Comparison of ENCODE assay signal across 22 mouse cellular contexts in genomic region chr8:103699016-103699520, GRCm38 (mm10).
DNase-seq lines count a peak whose midpoint lies in the region; ATAC-seq lines count a peak whose summit lies in the region.
"Had no signal": no experiment of that assay in that cellular context is flagged by ENCODE, and none has a peak within 500 bp of the region (broad histone marks: within the 10 kb centered on the region; RNA-seq: fewer than 3 reads in every experiment).

No protein-coding gene starts in this region.

- no peaks in the 10 kb centered on the region for H3K27me3 ChIP-seq in heart, embryonic 10.5 days (ENCODE audit: insufficient read depth, poor library complexity, severe bottlenecking)
- H3K27me3 ChIP-seq: heart, embryonic 13.5 days; hindbrain, embryonic 13.5 days; intestine, embryonic 15.5 days had no signal

- no peak overlapping the region for H3K27ac ChIP-seq in heart, embryonic 10.5 days
- H3K27ac ChIP-seq in brown adipose tissue, adult 24 weeks (replicated peaks; ENCODE audit: low read depth, low read length) = peak overlapping the region; percentile 46; the same call in 1 of the 2 replicates
- H3K27ac ChIP-seq: heart, embryonic 13.5 days; hindbrain, embryonic 13.5 days; intestine, embryonic 15.5 days had no signal

- WGBS in heart, embryonic 10.5 days = 76% methylated on average over 1 of the region's 1 CpGs

- no peak overlapping the region for H3K4me3 ChIP-seq in heart, embryonic 10.5 days
- H3K4me3 ChIP-seq in brown adipose tissue, adult 24 weeks (ENCODE audit: insufficient read depth, low read depth, low read length) = no peak overlapping the region
- H3K4me3 ChIP-seq: heart, embryonic 13.5 days; hindbrain, embryonic 13.5 days; intestine, embryonic 15.5 days had no signal

- H3K36me3 ChIP-seq in heart, embryonic 10.5 days = no peaks in the 10 kb centered on the region
- H3K36me3 ChIP-seq: heart, embryonic 13.5 days; hindbrain, embryonic 13.5 days; intestine, embryonic 15.5 days had no signal

- peak; percentile 25 to 64 for DNase-seq in heart, adult 18-20 months
- DNase-seq in heart, embryonic 10.5 days (ENCODE audit: low spot score) = no peak
- peak; percentile 3 to 5 for DNase-seq in heart, postnatal 36 days
- no peak for DNase-seq in heart, postnatal 4 days
- peak; percentile 72 for DNase-seq in adipocyte (ENCODE audit: low spot score)
- DNase-seq: adrenal gland, adult 8-10 months; adrenal gland, postnatal 25 days; cerebellum, adult 18-20 months; cerebellum, adult 9-10 months; cerebellum, postnatal 14 days; forebrain, postnatal 0 days; gastrocnemius, postnatal 25 days; kidney, adult 11 months; kidney, adult 8-10 months had no signal

- H3K4me1 ChIP-seq in heart, embryonic 10.5 days = no peaks in the 10 kb centered on the region
- H3K4me1 ChIP-seq in brown adipose tissue, adult 24 weeks (ENCODE audit: control insufficient read depth, insufficient read depth, insufficient read length, low read length) = no peaks in the 10 kb centered on the region
- H3K4me1 ChIP-seq: heart, embryonic 13.5 days; hindbrain, embryonic 13.5 days; intestine, embryonic 15.5 days had no signal

- ATAC-seq in erythroid progenitor cell, adult 5-6 weeks (replicated peaks; ENCODE audit: low FRiP score, poor library complexity, severe bottlenecking) = no peak
- ATAC-seq: CD4-positive, CD25-positive, alpha-beta regulatory T cell, adult 4 months; forebrain, embryonic 14.5 days; forebrain, postnatal 0 days; hindbrain, embryonic 16.5 days; intestine, embryonic 15.5 days had no signal

- intact Hi-C loops in heart, postnatal 36 days (cut with DNase I) = no loop called here

- H3K9me3 ChIP-seq in heart, embryonic 10.5 days = no peaks in the 10 kb centered on the region
- H3K9me3 ChIP-seq: intestine, embryonic 15.5 days had no signal

Comparison
In these comparisons a context has a peak if more than half of its experiments do, and no peak if none do; other contexts are left out.
1. DNase-seq: peak in heart, adult 18-20 months (2 of 2), heart, postnatal 36 days (2 of 2) and adipocyte (single experiment); none in heart, embryonic 10.5 days (single experiment) and heart, postnatal 4 days (single experiment).